Mouse (Mus musculus): ENCODE results near the gene Gm28372. TPM values are rescaled to one million over a fixed set of nuclear protein-coding genes. Genes with fewer than 3 reads are reported as not detected.

Gene Gm28372
- polyA plus RNA-seq, 1 experiment: 0.99 TPM

DNA sequence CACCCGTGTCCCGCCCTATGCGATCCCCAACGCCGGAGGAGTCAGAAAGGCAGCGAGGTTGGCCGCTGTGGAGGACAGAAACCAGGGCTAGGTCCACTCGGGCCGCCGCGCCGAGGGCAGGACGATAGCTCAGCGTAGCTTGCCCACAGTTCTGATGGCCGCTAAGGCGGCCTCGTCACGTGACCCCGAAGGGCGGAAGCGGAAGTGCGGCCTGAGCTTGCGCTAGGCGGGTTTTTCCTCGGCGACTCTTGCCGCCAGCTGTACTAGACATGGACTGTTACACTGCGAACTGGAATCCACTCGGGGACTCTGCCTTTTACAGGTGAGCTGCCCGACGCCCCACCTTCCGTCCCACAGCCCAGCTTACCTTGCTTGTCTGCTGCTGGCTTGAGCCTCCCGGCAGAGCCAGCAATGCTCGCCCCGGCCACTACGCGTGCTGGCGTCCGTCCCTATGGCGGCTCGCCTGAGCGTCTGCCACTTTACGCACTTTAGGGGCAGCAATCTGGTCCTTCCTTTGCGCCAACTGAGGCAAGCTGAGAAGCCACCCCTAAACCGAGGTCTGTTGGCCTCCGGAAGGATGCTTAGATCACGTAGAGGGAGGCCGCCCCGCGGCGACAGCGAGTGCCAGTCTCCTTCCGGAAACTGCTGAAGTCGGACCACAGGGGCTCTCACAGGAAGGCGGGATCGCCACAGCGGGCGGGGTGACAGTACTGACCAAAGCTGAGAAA lies 19.3 kb downstream of the Gm28372 start, which contains the start of the genes Vps16 and Pced1a:
Gene Vps16 (plus strand): TSS at position 214 of the 728 bp plus-strand sequence.
Gene Pced1a (minus strand): TSS at position 576 of the 728 bp plus-strand sequence.
- peak within 1 kb of the TSS; percentile 93 for H3K4me3 ChIP-seq (ENCODE audit: control insufficient read depth, low read depth, low read length)
- TF ChIP-seq POLR2A (IDR thresholded peaks at IDR 0.05; ENCODE audit: control insufficient read depth, low read depth, low read length): peak; percentile 78; the same call in 1 of the 2 replicates
- TF ChIP-seq CTCF (IDR thresholded peaks at IDR 0.05; ENCODE audit: control insufficient read depth, insufficient read depth, insufficient replicate concordance, low read depth, low read length): peak; percentile 47; the same call in 1 of the 2 replicates
- peak within 1 kb of the TSS; percentile 92 for H3K27ac ChIP-seq (ENCODE audit: control insufficient read depth, insufficient read depth, low read depth, low read length)
- no peaks in the 10 kb centered on the region for H3K36me3 ChIP-seq (ENCODE audit: control insufficient read depth, insufficient read depth, low read length)
- H3K27me3 ChIP-seq (ENCODE audit: control insufficient read depth, insufficient read depth, low read length): no peaks in the 10 kb centered on the region
- H3K4me1 ChIP-seq (ENCODE audit: control insufficient read depth, insufficient read depth, low read length): peaks cover 9% of the 10 kb centered on the region

DNA sequence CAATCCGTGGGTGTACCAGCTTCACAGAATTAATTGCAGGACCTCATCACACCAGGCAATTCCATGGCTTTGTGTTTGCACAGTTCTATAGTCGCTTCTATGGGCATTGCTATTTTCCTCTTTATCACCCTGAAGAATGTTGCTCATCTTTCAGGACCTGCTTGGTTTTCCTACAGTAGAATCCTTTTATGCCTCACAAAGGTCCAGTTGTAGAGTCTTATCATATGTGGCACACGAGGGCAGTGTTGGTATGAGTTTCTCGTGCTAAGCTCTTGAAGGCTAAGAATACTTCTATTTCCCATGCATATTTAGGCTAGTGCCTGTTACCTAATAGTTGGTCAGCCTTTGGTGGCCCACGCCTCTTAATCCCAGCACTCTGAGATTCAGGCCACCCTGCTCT lies 20.1 kb downstream of the Gm28372 start:
- TF ChIP-seq POLR2A (IDR thresholded peaks at IDR 0.05; ENCODE audit: control insufficient read depth, low read depth, low read length): no peak
- TF ChIP-seq CTCF (IDR thresholded peaks at IDR 0.05; ENCODE audit: control insufficient read depth, insufficient read depth, insufficient replicate concordance, low read depth, low read length): no peak
- Histone ChIP-seq H3K4me3 (ENCODE audit: control insufficient read depth, low read depth, low read length) (peak overlapping the region; percentile 93; the same call in 1 of the 2 replicates), H3K27ac (ENCODE audit: control insufficient read depth, insufficient read depth, low read depth, low read length) (no peak overlapping the region), H3K36me3 (ENCODE audit: control insufficient read depth, insufficient read depth, low read length) (no peaks in the 10 kb centered on the region), H3K27me3 (ENCODE audit: control insufficient read depth, insufficient read depth, low read length) (no peaks in the 10 kb centered on the region), H3K4me1 (ENCODE audit: control insufficient read depth, insufficient read depth, low read length) (peaks cover 9% of the 10 kb centered on the region)

DNA sequence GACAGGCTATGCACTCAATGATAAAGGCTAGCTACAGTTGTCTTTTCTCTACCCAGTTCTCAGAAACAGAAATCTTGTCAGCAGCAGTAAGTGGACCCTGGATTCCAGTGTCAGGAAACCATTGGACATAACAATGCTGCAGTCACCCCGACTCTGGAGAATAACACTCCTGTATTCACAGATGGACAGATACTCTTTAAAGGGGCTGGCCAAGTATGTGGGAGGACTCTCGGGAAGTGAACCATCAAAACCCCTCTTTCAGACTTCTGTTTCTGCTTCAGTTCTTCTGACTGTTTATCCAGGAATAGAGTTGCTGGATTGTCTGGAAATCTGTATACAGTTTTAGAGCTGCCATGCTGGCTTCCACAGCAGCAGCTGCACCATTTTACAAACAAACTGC lies 24.8 kb downstream of the Gm28372 start:
- no peaks in the 10 kb centered on the region for H3K36me3 ChIP-seq (ENCODE audit: control insufficient read depth, insufficient read depth, low read length)
- no peak overlapping the region for H3K4me3 ChIP-seq (ENCODE audit: control insufficient read depth, low read depth, low read length)
- TF ChIP-seq POLR2A (IDR thresholded peaks at IDR 0.05; ENCODE audit: control insufficient read depth, low read depth, low read length) (no peak), CTCF (IDR thresholded peaks at IDR 0.05; ENCODE audit: control insufficient read depth, insufficient read depth, insufficient replicate concordance, low read depth, low read length) (no peak)
- no peak overlapping the region for H3K27ac ChIP-seq (ENCODE audit: control insufficient read depth, insufficient read depth, low read depth, low read length)
- no peaks in the 10 kb centered on the region for H3K27me3 ChIP-seq (ENCODE audit: control insufficient read depth, insufficient read depth, low read length)
- H3K4me1 ChIP-seq (ENCODE audit: control insufficient read depth, insufficient read depth, low read length): peaks cover 2% of the 10 kb centered on the region; the same call in 1 of the 2 replicates

DNA sequence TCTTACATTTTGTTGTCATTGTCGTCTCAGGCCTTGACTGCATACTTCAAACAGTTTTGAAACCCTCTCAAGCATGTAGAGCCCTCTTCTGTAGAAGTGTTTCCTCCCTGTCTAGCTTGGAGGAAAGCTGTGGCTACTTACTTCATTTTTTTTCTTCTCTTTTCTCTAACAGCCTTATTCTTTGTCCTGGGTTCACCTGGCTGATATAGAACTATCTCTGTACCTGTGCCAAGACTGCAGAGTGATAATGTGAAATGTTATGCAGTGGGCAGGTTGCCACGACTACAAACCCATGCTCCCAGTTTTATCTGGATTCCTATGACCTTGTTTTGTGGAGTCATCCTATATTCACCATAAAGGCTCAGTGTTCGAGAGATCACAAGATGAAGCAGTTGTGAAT lies 25.4 kb downstream of the Gm28372 start:
- Histone ChIP-seq H3K4me1 (ENCODE audit: control insufficient read depth, insufficient read depth, low read length) (peaks cover 1% of the 10 kb centered on the region; the same call in 1 of the 2 replicates), H3K27me3 (ENCODE audit: control insufficient read depth, insufficient read depth, low read length) (no peaks in the 10 kb centered on the region), H3K4me3 (ENCODE audit: control insufficient read depth, low read depth, low read length) (no peak overlapping the region), H3K36me3 (ENCODE audit: control insufficient read depth, insufficient read depth, low read length) (no peaks in the 10 kb centered on the region), H3K27ac (ENCODE audit: control insufficient read depth, insufficient read depth, low read depth, low read length) (no peak overlapping the region)
- TF ChIP-seq CTCF (IDR thresholded peaks at IDR 0.05; ENCODE audit: control insufficient read depth, insufficient read depth, insufficient replicate concordance, low read depth, low read length): no peak
- TF ChIP-seq POLR2A (IDR thresholded peaks at IDR 0.05; ENCODE audit: control insufficient read depth, low read depth, low read length): no peak

DNA sequence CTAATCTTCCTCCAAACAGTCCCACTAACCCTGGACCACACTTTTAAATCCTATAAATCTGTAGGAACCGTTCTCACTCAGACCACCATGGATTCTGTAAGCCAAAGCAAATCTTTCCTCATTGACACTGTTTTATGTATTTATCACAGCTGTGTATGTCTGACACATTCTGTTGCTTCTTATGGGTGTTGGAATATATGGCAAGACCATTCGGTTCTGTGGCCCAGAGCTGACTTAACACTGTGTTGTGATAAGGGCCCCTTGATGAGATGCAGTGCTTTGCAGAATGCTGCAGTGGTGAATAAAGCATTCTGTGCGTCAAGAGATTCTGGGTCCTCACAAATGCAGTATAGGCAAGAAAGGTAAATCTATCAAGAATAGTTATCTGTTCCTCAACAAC lies 27.1 kb downstream of the Gm28372 start:
- H3K36me3 ChIP-seq (ENCODE audit: control insufficient read depth, insufficient read depth, low read length): no peaks in the 10 kb centered on the region
- H3K4me3 ChIP-seq (ENCODE audit: control insufficient read depth, low read depth, low read length): no peak overlapping the region
- no peaks in the 10 kb centered on the region for H3K27me3 ChIP-seq (ENCODE audit: control insufficient read depth, insufficient read depth, low read length)
- H3K27ac ChIP-seq (ENCODE audit: control insufficient read depth, insufficient read depth, low read depth, low read length): no peak overlapping the region
- TF ChIP-seq POLR2A (IDR thresholded peaks at IDR 0.05; ENCODE audit: control insufficient read depth, low read depth, low read length) (no peak), CTCF (IDR thresholded peaks at IDR 0.05; ENCODE audit: control insufficient read depth, insufficient read depth, insufficient replicate concordance, low read depth, low read length) (no peak)
- H3K4me1 ChIP-seq (ENCODE audit: control insufficient read depth, insufficient read depth, low read length): no peaks in the 10 kb centered on the region

DNA sequence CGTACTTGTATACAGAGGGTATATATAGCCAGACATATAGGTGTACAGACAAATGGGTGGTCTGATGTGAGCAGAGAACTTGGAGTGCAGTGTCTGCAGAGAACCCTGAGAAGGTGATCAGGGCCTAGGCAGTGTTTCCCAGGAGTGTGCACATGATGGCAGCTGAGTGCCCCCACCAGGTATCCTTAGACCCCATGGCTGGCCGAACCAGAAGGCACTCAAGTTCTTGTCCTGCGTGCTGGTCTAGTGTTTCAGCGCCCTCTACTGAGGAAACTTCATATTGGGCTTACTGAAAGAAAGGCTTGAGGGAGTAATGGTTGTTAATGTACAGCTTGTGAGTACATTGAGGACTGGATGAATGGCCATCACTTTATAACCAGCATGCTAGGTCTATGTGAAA lies 28.1 kb downstream of the Gm28372 start:
- no peak overlapping the region for H3K4me3 ChIP-seq (ENCODE audit: control insufficient read depth, low read depth, low read length)
- H3K27ac ChIP-seq (ENCODE audit: control insufficient read depth, insufficient read depth, low read depth, low read length): no peak overlapping the region
- TF ChIP-seq CTCF (IDR thresholded peaks at IDR 0.05; ENCODE audit: control insufficient read depth, insufficient read depth, insufficient replicate concordance, low read depth, low read length) (peak; percentile 44; the same call in 1 of the 2 replicates), POLR2A (IDR thresholded peaks at IDR 0.05; ENCODE audit: control insufficient read depth, low read depth, low read length) (no peak)
- H3K4me1 ChIP-seq (ENCODE audit: control insufficient read depth, insufficient read depth, low read length): no peaks in the 10 kb centered on the region
- H3K27me3 ChIP-seq (ENCODE audit: control insufficient read depth, insufficient read depth, low read length): no peaks in the 10 kb centered on the region
- H3K36me3 ChIP-seq (ENCODE audit: control insufficient read depth, insufficient read depth, low read length): no peaks in the 10 kb centered on the region

DNA sequence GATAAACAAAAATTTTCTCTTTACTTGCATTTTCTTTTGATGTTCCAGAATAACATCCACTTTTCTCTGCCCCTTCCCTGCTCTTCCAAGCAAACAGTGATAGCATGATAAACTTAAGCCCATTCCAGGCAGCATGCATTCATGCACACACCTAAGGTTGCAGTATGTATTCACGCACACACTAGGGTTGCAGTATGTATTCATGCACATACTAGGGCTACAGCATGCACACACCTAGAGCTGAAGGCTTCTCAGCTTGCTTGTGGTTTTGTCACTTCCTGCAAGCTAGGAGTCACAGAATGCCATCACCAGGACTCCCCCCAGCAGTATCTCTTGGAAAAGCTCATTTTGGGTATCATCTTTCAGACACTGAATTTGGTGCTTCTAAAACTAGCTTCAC lies 31.7 kb downstream of the Gm28372 start:
- no peaks in the 10 kb centered on the region for H3K27me3 ChIP-seq (ENCODE audit: control insufficient read depth, insufficient read depth, low read length)
- no peak for TF ChIP-seq POLR2A (IDR thresholded peaks at IDR 0.05; ENCODE audit: control insufficient read depth, low read depth, low read length)
- TF ChIP-seq CTCF (IDR thresholded peaks at IDR 0.05; ENCODE audit: control insufficient read depth, insufficient read depth, insufficient replicate concordance, low read depth, low read length): no peak
- H3K36me3 ChIP-seq (ENCODE audit: control insufficient read depth, insufficient read depth, low read length): peaks cover 5% of the 10 kb centered on the region
- no peak overlapping the region for H3K4me3 ChIP-seq (ENCODE audit: control insufficient read depth, low read depth, low read length)
- no peaks in the 10 kb centered on the region for H3K4me1 ChIP-seq (ENCODE audit: control insufficient read depth, insufficient read depth, low read length)
- H3K27ac ChIP-seq (ENCODE audit: control insufficient read depth, insufficient read depth, low read depth, low read length): no peak overlapping the region
